Mouse (Mus musculus): Measurements from ENCODE around the gene Wee2. TPM values are rescaled to one million over a fixed set of nuclear protein-coding genes. Genes with fewer than 3 reads are reported as not detected.

The Wee2 gene
- polyA plus RNA-seq, 1 experiment from 2014 or later: 0.23 TPM

- 0 out of 2 replicates have a peak, but pooled peaks cover 3% of the 10 kb centered on the region for H3K27me3 ChIP-seq (replicated peaks; ENCODE audit: control insufficient read depth, insufficient read depth, low read length)
- WGBS: 41% methylated on average over 3 of the region's 3 CpGs
Measured at GRCm38 (mm10) chr6:40441755-40442154, 2.9 kb downstream of the Wee2 start.

GRCm38 (mm10) chr6:40443281-40443928 is 4.5 kb downstream of the Wee2 start:
- no peak for ATAC-seq
- H3K4me2 ChIP-seq (ENCODE audit: low read length): no peak overlapping the region
- no peaks in the 10 kb centered on the region for H3K36me3 ChIP-seq (ENCODE audit: control insufficient read depth, insufficient read depth, low read length)

More at GRCm38 (mm10) chr6:40441755-40442154, 2.9 kb downstream of the Wee2 start:
- no peaks in the 10 kb centered on the region for H3K9me3 ChIP-seq (replicated peaks; ENCODE audit: control insufficient read depth, low read length)
- no peak overlapping the region for H3K9ac ChIP-seq (ENCODE audit: low read length)
- ATAC-seq (no peak), DNase-seq (ENCODE audit: low spot score) (no peak)
- H3K36me3 ChIP-seq (ENCODE audit: control insufficient read depth, insufficient read depth, low read length): no peaks in the 10 kb centered on the region
- no peak overlapping the region for H3K27ac ChIP-seq (ENCODE audit: low read depth, low read length)
- H3K4me2 ChIP-seq (ENCODE audit: low read length): no peak overlapping the region
- H3K4me1 ChIP-seq (ENCODE audit: control insufficient read depth, insufficient read depth, low read length): no peaks in the 10 kb centered on the region
- H3K4me3 ChIP-seq (ENCODE audit: low read depth, low read length): no peak overlapping the region

GRCm38 (mm10) chr6:40448626-40449025 is 9.7 kb downstream of the Wee2 start:
- no peaks in the 10 kb centered on the region for H3K9me3 ChIP-seq (replicated peaks; ENCODE audit: control insufficient read depth, low read length)
- no peaks in the 10 kb centered on the region for H3K4me1 ChIP-seq (ENCODE audit: control insufficient read depth, insufficient read depth, low read length)
- no peak overlapping the region for H3K27ac ChIP-seq (ENCODE audit: low read depth, low read length)
- no peaks in the 10 kb centered on the region for H3K27me3 ChIP-seq (replicated peaks; ENCODE audit: control insufficient read depth, insufficient read depth, low read length)
- no peaks in the 10 kb centered on the region for H3K36me3 ChIP-seq (ENCODE audit: control insufficient read depth, insufficient read depth, low read length)
- H3K4me3 ChIP-seq (ENCODE audit: low read depth, low read length): no peak overlapping the region
- DNase-seq (ENCODE audit: low spot score) (no peak), ATAC-seq (no peak)
- H3K4me2 ChIP-seq (ENCODE audit: low read length): no peak overlapping the region
- H3K9ac ChIP-seq (ENCODE audit: low read length): no peak overlapping the region

More at GRCm38 (mm10) chr6:40443281-40443928, 4.5 kb downstream of the Wee2 start:
- Histone ChIP-seq H3K27ac (ENCODE audit: low read depth, low read length) (no peak overlapping the region), H3K4me3 (ENCODE audit: low read depth, low read length) (no peak overlapping the region), H3K9ac (ENCODE audit: low read length) (no peak overlapping the region), H3K9me3 (replicated peaks; ENCODE audit: control insufficient read depth, low read length) (no peaks in the 10 kb centered on the region), H3K27me3 (replicated peaks; ENCODE audit: control insufficient read depth, insufficient read depth, low read length) (no peaks in the 10 kb centered on the region), H3K4me1 (ENCODE audit: control insufficient read depth, insufficient read depth, low read length) (no peaks in the 10 kb centered on the region)
- 32% methylated on average over 10 of the region's 10 CpGs for WGBS
- DNase-seq (ENCODE audit: low spot score): no peak

GRCm38 (mm10) chr6:40454436-40455041 is 15.7 kb downstream of the Wee2 start:
- Histone ChIP-seq H3K27me3 (replicated peaks; ENCODE audit: control insufficient read depth, insufficient read depth, low read length) (no peaks in the 10 kb centered on the region), H3K4me3 (ENCODE audit: low read depth, low read length) (no peak overlapping the region), H3K27ac (ENCODE audit: low read depth, low read length) (no peak overlapping the region), H3K9ac (ENCODE audit: low read length) (no peak overlapping the region), H3K36me3 (ENCODE audit: control insufficient read depth, insufficient read depth, low read length) (no peaks in the 10 kb centered on the region), H3K4me2 (ENCODE audit: low read length) (no peak overlapping the region), H3K9me3 (replicated peaks; ENCODE audit: control insufficient read depth, low read length) (no peaks in the 10 kb centered on the region), H3K4me1 (ENCODE audit: control insufficient read depth, insufficient read depth, low read length) (no peaks in the 10 kb centered on the region)
- 23% methylated on average over 7 of the region's 7 CpGs for WGBS
- ATAC-seq (no peak), DNase-seq (ENCODE audit: low spot score) (peak; percentile 64)

- no peak overlapping the region for H3K4me3 ChIP-seq (ENCODE audit: low read depth, low read length)
- H3K27ac ChIP-seq (ENCODE audit: low read depth, low read length): no peak overlapping the region
- no peaks in the 10 kb centered on the region for H3K4me1 ChIP-seq (ENCODE audit: control insufficient read depth, insufficient read depth, low read length)
- ATAC-seq (no peak), DNase-seq (ENCODE audit: low spot score) (no peak)
- no peak overlapping the region for H3K9ac ChIP-seq (ENCODE audit: low read length)
- 56% methylated on average over 6 of the region's 6 CpGs for whole genome bisulfite sequencing
- no peak overlapping the region for H3K4me2 ChIP-seq (ENCODE audit: low read length)
- H3K9me3 ChIP-seq (replicated peaks; ENCODE audit: control insufficient read depth, low read length): no peaks in the 10 kb centered on the region
- H3K36me3 ChIP-seq (ENCODE audit: control insufficient read depth, insufficient read depth, low read length): no peaks in the 10 kb centered on the region
- H3K27me3 ChIP-seq (replicated peaks; ENCODE audit: control insufficient read depth, insufficient read depth, low read length): no peaks in the 10 kb centered on the region
Measured at GRCm38 (mm10) chr6:40465710-40466109, 26.8 kb downstream of the Wee2 start.

GRCm38 (mm10) chr6:40470916-40471719 is 32.2 kb downstream of the Wee2 start, which contains the start of gene Ssbp1:
Gene Ssbp1, plus strand, starts transcription at chr6:40471352.
- H3K9ac ChIP-seq (ENCODE audit: low read length): peak within 1 kb of the TSS; percentile 89
- peak within 1 kb of the TSS; percentile 95 for H3K27ac ChIP-seq (ENCODE audit: low read depth, low read length)
- H3K4me1 ChIP-seq (ENCODE audit: control insufficient read depth, insufficient read depth, low read length): peaks cover 4% of the 10 kb centered on the region
- H3K27me3 ChIP-seq (replicated peaks; ENCODE audit: control insufficient read depth, insufficient read depth, low read length): no peaks in the 10 kb centered on the region
- no peaks in the 10 kb centered on the region for H3K9me3 ChIP-seq (replicated peaks; ENCODE audit: control insufficient read depth, low read length)
- DNase-seq (ENCODE audit: low spot score) (peak; percentile 98), ATAC-seq (peak; percentile 98)
- H3K36me3 ChIP-seq (ENCODE audit: control insufficient read depth, insufficient read depth, low read length): peaks cover 26% of the 10 kb centered on the region
- under 1% methylated on average over 54 of the region's 54 CpGs for WGBS
- peak within 1 kb of the TSS; percentile 67 for H3K4me2 ChIP-seq (ENCODE audit: low read length)
- peak within 1 kb of the TSS; percentile 79 for H3K4me3 ChIP-seq (ENCODE audit: low read depth, low read length)

- WGBS: under 1% methylated on average over 7 of the region's 7 CpGs
- no peak for DNase-seq (ENCODE audit: low spot score)
- Histone ChIP-seq H3K27me3 (replicated peaks; ENCODE audit: control insufficient read depth, insufficient read depth, low read length) (no peaks in the 10 kb centered on the region), H3K4me3 (ENCODE audit: low read depth, low read length) (peak overlapping the region; percentile 79), H3K4me2 (ENCODE audit: low read length) (peak overlapping the region; percentile 67), H3K36me3 (ENCODE audit: control insufficient read depth, insufficient read depth, low read length) (peaks cover 30% of the 10 kb centered on the region), H3K9ac (ENCODE audit: low read length) (peak overlapping the region; percentile 89), H3K9me3 (replicated peaks; ENCODE audit: control insufficient read depth, low read length) (no peaks in the 10 kb centered on the region), H3K27ac (ENCODE audit: low read depth, low read length) (peak overlapping the region; percentile 95), H3K4me1 (ENCODE audit: control insufficient read depth, insufficient read depth, low read length) (peaks cover 4% of the 10 kb centered on the region)
- peak; percentile 10 for ATAC-seq
Measured at GRCm38 (mm10) chr6:40471720-40472010, 32.8 kb downstream of the Wee2 start.

GRCm38 (mm10) chr6:40476132-40476531 is 37.2 kb downstream of the Wee2 start:
- Histone ChIP-seq H3K36me3 (ENCODE audit: control insufficient read depth, insufficient read depth, low read length) (peaks cover 55% of the 10 kb centered on the region), H3K4me1 (ENCODE audit: control insufficient read depth, insufficient read depth, low read length) (peaks cover 4% of the 10 kb centered on the region), H3K9me3 (replicated peaks; ENCODE audit: control insufficient read depth, low read length) (no peaks in the 10 kb centered on the region), H3K27ac (ENCODE audit: low read depth, low read length) (no peak overlapping the region), H3K9ac (ENCODE audit: low read length) (no peak overlapping the region), H3K4me2 (ENCODE audit: low read length) (no peak overlapping the region), H3K4me3 (ENCODE audit: low read depth, low read length) (no peak overlapping the region), H3K27me3 (replicated peaks; ENCODE audit: control insufficient read depth, insufficient read depth, low read length) (no peaks in the 10 kb centered on the region)
- 91% methylated on average over 4 of the region's 4 CpGs for WGBS
- ATAC-seq (no peak), DNase-seq (ENCODE audit: low spot score) (no peak)

- no peak overlapping the region for H3K4me3 ChIP-seq (ENCODE audit: low read depth, low read length)
- DNase-seq (ENCODE audit: low spot score): peak; percentile 65
- H3K4me2 ChIP-seq (ENCODE audit: low read length): no peak overlapping the region
- no peaks in the 10 kb centered on the region for H3K4me1 ChIP-seq (ENCODE audit: control insufficient read depth, insufficient read depth, low read length)
- no peak for ATAC-seq
- no peaks in the 10 kb centered on the region for H3K27me3 ChIP-seq (replicated peaks; ENCODE audit: control insufficient read depth, insufficient read depth, low read length)
- H3K9ac ChIP-seq (ENCODE audit: low read length): no peak overlapping the region
- no peaks in the 10 kb centered on the region for H3K9me3 ChIP-seq (replicated peaks; ENCODE audit: control insufficient read depth, low read length)
- 79% methylated on average over 1 of the region's 1 CpGs for WGBS
- peaks cover 71% of the 10 kb centered on the region for H3K36me3 ChIP-seq (ENCODE audit: control insufficient read depth, insufficient read depth, low read length)
- no peak overlapping the region for H3K27ac ChIP-seq (ENCODE audit: low read depth, low read length)
Measured at GRCm38 (mm10) chr6:40479705-40480104, 40.8 kb downstream of the Wee2 start.
